Mouse (Mus musculus) C2C12 (cell line): ENCODE results near the gene Gm6121.
"Not testable (repeated sequence)": the region's sequence is repeated elsewhere in the genome, so short reads cannot be mapped to it uniquely, and the experiment has no call there.

Experiments
- CTCF ChIP-seq: IDR thresholded peaks from one replicate; pipeline ENCODE4 v1.5.1; 2011; ENCODE audit not compliant: control insufficient read depth, insufficient read depth, insufficient read length
- MYOD1 ChIP-seq: IDR thresholded peaks from one replicate; pipeline ENCODE4 v1.6.1; 2011; ENCODE audit warnings: low read depth; ENCODE audit not compliant: control insufficient read depth, insufficient read length

- not testable (repeated sequence) for TF ChIP-seq CTCF, MYOD1
These were observed at the start of gene Gm6121 for GRCm38 (mm10) chrX:26935597-26935996.
